Mouse (Mus musculus) gonadal fat pad, adult 2 months (tissue): ENCODE measurements around the gene Exosc7. TPM values are rescaled to one million over a fixed set of nuclear protein-coding genes. Genes with fewer than 3 reads are reported as not detected.

ENCODE experiments used
- polyA plus RNA-seq: library from polyadenylated mRNA; depleted of rRNA; stranded (reverse); fragments of >200 nt; gene quantifications from 2 replicates; pipeline ENCODE4 v1.2.3, GENCODE M21; 2012; rRNA removed

Gene Exosc7
- polyA plus RNA-seq, 1 experiment = 25.5 TPM

Other genes with a start within 250 kb of the Exosc7 start
- gene Zfp445, start 247.2 kb upstream of the Exosc7 start, polyA plus RNA-seq = 43.2 and 47.8 TPM in 2 replicates
- 5.2 and 11.4 TPM in 2 replicates for gene Zkscan7, start 227.5 kb upstream of the Exosc7 start, polyA plus RNA-seq
- 1.2 and 1.7 TPM in 2 replicates for gene Zfp105, start 190.1 kb upstream of the Exosc7 start, polyA plus RNA-seq
- 2.1 and 3.4 TPM in 2 replicates for gene 1110059G10Rik, start 162.2 kb upstream of the Exosc7 start, polyA plus RNA-seq
- gene Kif15, start 162.2 kb upstream of the Exosc7 start, polyA plus RNA-seq = 0.42 and 1.3 TPM in 2 replicates
- gene Tmem42, start 91.9 kb upstream of the Exosc7 start, polyA plus RNA-seq = 20.8 and 23.1 TPM in 2 replicates
- gene Tgm4, start 78.5 kb upstream of the Exosc7 start, polyA plus RNA-seq = 0.42 and 0.48 TPM in 2 replicates
- 117 and 118 TPM in 2 replicates for gene Zdhhc3, start within 50 bp of the Exosc7 start, polyA plus RNA-seq
- 150 and 164 TPM in 2 replicates for gene Clec3b, start 37.7 kb downstream of the Exosc7 start, polyA plus RNA-seq
- gene Cdcp1, start 102.8 kb downstream of the Exosc7 start, polyA plus RNA-seq = 26.3 and 28.5 TPM in 2 replicates
- gene Tmem158, start 147.5 kb downstream of the Exosc7 start, polyA plus RNA-seq = 13.6 and 19.1 TPM in 2 replicates